Mouse (Mus musculus) ES-E14 (cell line): ENCODE measurements around the gene Kbtbd6. TPM values are rescaled to one million over a fixed set of nuclear protein-coding genes. Genes with fewer than 3 reads are reported as not detected.
A peak's percentile ranks its signal among the peaks of the same experiment; 100 is the strongest.

Experiments
- DNase-seq: peaks from one replicate; pipeline ENCODE4 v3.0.0-alpha.2; 2013; ENCODE audit warnings: low read depth, low spot score
- H3K27ac ChIP-seq: 2 replicates; pipeline ENCODE4 v1.5.1; 2012; ENCODE audit warnings: low read depth, mild to moderate bottlenecking, low read length, moderate library complexity, mixed read lengths; ENCODE audit not compliant: poor library complexity, insufficient read depth, severe bottlenecking
- H3K36me3 ChIP-seq: 2 replicates; pipeline ENCODE4 v1.6.1; 2012; ENCODE audit warnings: mild to moderate bottlenecking, low read length, moderate library complexity, mixed read lengths; ENCODE audit not compliant: control insufficient read depth, poor library complexity, insufficient read depth, severe bottlenecking
- H3K4me1 ChIP-seq, 2 experiments: fragments of 150-350 bp in 1 of 2; sonication (generic) in 1 of 2; 2 replicates each; pipeline ENCODE4 v1.6.1; 2012; ENCODE audit warnings: low read length in 2 of 2, mild to moderate bottlenecking in 1 of 2, mixed read lengths in 1 of 2; ENCODE audit not compliant: control insufficient read depth in 2 of 2, insufficient read depth in 2 of 2, poor library complexity in 1 of 2
- H3K4me3 ChIP-seq, 2 experiments: fragments of 150-350 bp in 1 of 2; sonication (generic) in 1 of 2; 2 replicates each; pipeline ENCODE4 v1.5.1; 2012; ENCODE audit warnings: low read length in 2 of 2, low read depth in 1 of 2, mild to moderate bottlenecking in 1 of 2, mixed read lengths in 1 of 2; ENCODE audit not compliant: insufficient read depth in 1 of 2, poor library complexity in 1 of 2, severe bottlenecking in 1 of 2
- H3K9ac ChIP-seq: 2 replicates; pipeline ENCODE4 v1.6.1; 2012; ENCODE audit warnings: low read depth, mild to moderate bottlenecking, low read length, mixed read lengths; ENCODE audit not compliant: poor library complexity, insufficient read depth, severe bottlenecking
- H3K9me3 ChIP-seq: fragments of 150-350 bp; sonication (generic); 2 replicates; pipeline ENCODE4 v1.6.1; 2012; ENCODE audit warnings: low read depth, mild to moderate bottlenecking, low read length; ENCODE audit not compliant: control insufficient read depth, insufficient read depth
- CHD2 ChIP-seq: IDR thresholded peaks from 2 replicates; pipeline ENCODE4 v1.6.1; 2014; ENCODE audit warnings: mild to moderate bottlenecking, low read depth, low read length, inconsistent platforms
- HCFC1 ChIP-seq: IDR thresholded peaks from 2 replicates; pipeline ENCODE4 v1.6.1; 2012; ENCODE audit warnings: low read length, inconsistent platforms, borderline replicate concordance; ENCODE audit not compliant: insufficient read depth
- MAFK ChIP-seq: IDR thresholded peaks from 2 replicates; pipeline ENCODE4 v1.6.1; 2014; ENCODE audit warnings: mild to moderate bottlenecking, low read depth, low read length, inconsistent platforms; ENCODE audit not compliant: insufficient read depth
- ZC3H11A ChIP-seq: IDR thresholded peaks from 2 replicates; pipeline ENCODE4 v1.6.1; 2012; ENCODE audit warnings: low read depth, mild to moderate bottlenecking, inconsistent platforms, low read length, borderline replicate concordance
- ZNF384 ChIP-seq: IDR thresholded peaks from 2 replicates; pipeline ENCODE4 v1.6.1; 2012; ENCODE audit warnings: low read depth, low read length, inconsistent platforms
- in situ Hi-C, 2 experiments: fragments of 600-800 bp; cut with MboI; formaldehyde crosslinking; loops; one replicate each; pipeline ENCODE4 v1.15.1; 2025; ENCODE audit warnings: low sequenced_read_pairs in 2 of 2, inconsistent platforms in 1 of 2; ENCODE audit not compliant: unreplicated experiment in 2 of 2
- total RNA-seq: library from RNA; depleted of rRNA; stranded (reverse); fragments of 300-350 nt; gene quantifications from 2 replicates; pipeline ENCODE4 v1.2.3, GENCODE M21; 2012

Kbtbd6 gene
- total RNA-seq, 1 experiment, result 2.1 TPM

GRCm38 (mm10) chr14:79483611-79484120, 32.0 kb downstream of the Kbtbd6 start:
- Histone ChIP-seq H3K9ac (0 out of 2 replicates have a peak overlapping the region, but pooled peaks have one; percentile 11), H3K36me3 (no peaks in the 10 kb centered on the region), H3K4me1 (peaks cover 7 to 15% of the 10 kb centered on the region in 2 experiments; a peak in 2 of 4 replicates), H3K9me3 (no peaks in the 10 kb centered on the region), H3K27ac (no peak overlapping the region), H3K4me3 (no peak overlapping the region)
- in situ Hi-C loops, result no loop called here
- TF ChIP-seq MAFK (no peak), HCFC1 (no peak), ZNF384 (no peak), CHD2 (no peak)
- no peak for DNase-seq

- Histone ChIP-seq H3K9ac (no peak overlapping the region), H3K36me3 (no peaks in the 10 kb centered on the region), H3K27ac (no peak overlapping the region), H3K9me3 (no peaks in the 10 kb centered on the region), H3K4me1 (peaks cover 7 to 16% of the 10 kb centered on the region in 2 experiments; a peak in 2 of 4 replicates), H3K4me3 (no peak overlapping the region; a peak in 1 of 4 replicates)
- in situ Hi-C loops, result no loop called here
- TF ChIP-seq MAFK, result no peak
- no peak for TF ChIP-seq ZC3H11A
- no peak for TF ChIP-seq HCFC1
- no peak for DNase-seq
Measured at GRCm38 (mm10) chr14:79486617-79486992, 35.0 kb downstream of the Kbtbd6 start.

- Histone ChIP-seq H3K4me3 (peak overlapping the region; percentile 29 to 46), H3K9ac (no peak overlapping the region), H3K27ac (no peak overlapping the region), H3K36me3 (no peaks in the 10 kb centered on the region), H3K4me1 (peaks cover 7 to 16% of the 10 kb centered on the region in 2 experiments; a peak in 2 of 4 replicates), H3K9me3 (no peaks in the 10 kb centered on the region)
- in situ Hi-C loops, result no loop called here
- no peak for DNase-seq
- TF ChIP-seq MAFK, result no peak
- TF ChIP-seq CHD2, result no peak
- TF ChIP-seq ZC3H11A, result no peak
- no peak for TF ChIP-seq ZNF384
- TF ChIP-seq HCFC1, result no peak
Measured at GRCm38 (mm10) chr14:79486993-79487731, 35.5 kb downstream of the Kbtbd6 start.

GRCm38 (mm10) chr14:79488531-79488930, 36.9 kb downstream of the Kbtbd6 start:
- no peaks in the 10 kb centered on the region for H3K36me3 ChIP-seq
- no peak overlapping the region for H3K27ac ChIP-seq
- H3K9ac ChIP-seq, result peak overlapping the region; percentile 35; the same call in 1 of the 2 replicates
- H3K4me1 ChIP-seq, result peaks cover 1 to 10% of the 10 kb centered on the region in 2 experiments; a peak in 1 of 4 replicates
- in situ Hi-C loops, result no loop called here
- H3K9me3 ChIP-seq, result no peaks in the 10 kb centered on the region
- TF ChIP-seq MAFK, result no peak
- TF ChIP-seq ZC3H11A, result no peak
- TF ChIP-seq HCFC1, result no peak
- TF ChIP-seq ZNF384, result no peak
- TF ChIP-seq CHD2, result no peak
- DNase-seq, result no peak
- H3K4me3 ChIP-seq, result no peak overlapping the region
